Mouse (Mus musculus) liver, embryonic 12.5 days (tissue): ENCODE data around the gene Rplp2. TPM values are rescaled to one million over a fixed set of nuclear protein-coding genes. Genes with fewer than 3 reads are reported as not detected.

Source experiments
- ATAC-seq: fragments of 200-750 bp; cut with Nextera tagmentation; 2 replicates; pipeline ENCODE4 v1.8.0; 2017; ENCODE audit warnings: moderate number of reproducible peaks, mild to moderate bottlenecking, moderate library complexity
- H3K27ac ChIP-seq: fragments of 300-500 bp; sonication (generic); 2 replicates; pipeline ENCODE4 v1.5.1; 2016; ENCODE audit warnings: mild to moderate bottlenecking
- H3K27me3 ChIP-seq: fragments of 300-500 bp; sonication (generic); replicated peaks from 2 replicates; pipeline ENCODE4 v1.6.1; 2016; ENCODE audit warnings: mild to moderate bottlenecking, moderate library complexity
- H3K36me3 ChIP-seq: fragments of 300-500 bp; sonication (generic); 2 replicates; pipeline ENCODE4 v1.6.1; 2016; ENCODE audit warnings: mild to moderate bottlenecking, moderate library complexity
- H3K4me1 ChIP-seq: fragments of 300-500 bp; sonication (generic); 2 replicates; pipeline ENCODE4 v1.6.1; 2016
- H3K4me2 ChIP-seq: fragments of 300-500 bp; sonication (generic); 2 replicates; pipeline ENCODE4 v1.6.1; 2016; ENCODE audit warnings: mild to moderate bottlenecking, moderate library complexity
- H3K4me3 ChIP-seq: fragments of 300-500 bp; sonication (generic); 2 replicates; pipeline ENCODE4 v1.5.1; 2016; ENCODE audit warnings: mild to moderate bottlenecking, moderate library complexity
- H3K9ac ChIP-seq: fragments of 300-500 bp; sonication (generic); 2 replicates; pipeline ENCODE4 v1.6.1; 2016; ENCODE audit warnings: mild to moderate bottlenecking, moderate library complexity
- H3K9me3 ChIP-seq: fragments of 300-500 bp; sonication (generic); replicated peaks from 2 replicates; pipeline ENCODE4 v1.6.1; 2016; ENCODE audit warnings: mild to moderate bottlenecking, moderate library complexity
- WGBS: fragments of 180-500 bp; shearing (Covaris S2); methylation state at CpG from one replicate; pipeline ENCODE4 v1.1.7; 2016; ENCODE audit not compliant: insufficient replicate concordance; 5-methylcytosine and 5-hydroxymethylcytosine counted together
- polyA plus RNA-seq: library from polyadenylated mRNA; unstranded; fragments of >200 nt; fragmentation: Nextera tagmentation; extraction: Ambion mirVana; gene quantifications from 2 replicates; pipeline ENCODE4 v1.2.1, GENCODE M21; 2016

The Rplp2 gene
- polyA plus RNA-seq, 1 experiment from 2014 or later, result 1,344 TPM

- H3K9ac ChIP-seq, result no peak overlapping the region
- H3K9me3 ChIP-seq, result no peaks in the 10 kb centered on the region
- peaks cover 38% of the 10 kb centered on the region for H3K36me3 ChIP-seq
- peaks cover 74% of the 10 kb centered on the region for H3K4me1 ChIP-seq
- H3K27me3 ChIP-seq, result no peaks in the 10 kb centered on the region
- H3K27ac ChIP-seq, result no peak overlapping the region
- WGBS, result 76% methylated on average over 6 of the region's 6 CpGs
- H3K4me2 ChIP-seq, result no peak overlapping the region
- no peak for ATAC-seq
- no peak overlapping the region for H3K4me3 ChIP-seq
Measured at GRCm38 (mm10) chr7:141472763-141473162, 25.6 kb downstream of the Rplp2 start.

DNA sequence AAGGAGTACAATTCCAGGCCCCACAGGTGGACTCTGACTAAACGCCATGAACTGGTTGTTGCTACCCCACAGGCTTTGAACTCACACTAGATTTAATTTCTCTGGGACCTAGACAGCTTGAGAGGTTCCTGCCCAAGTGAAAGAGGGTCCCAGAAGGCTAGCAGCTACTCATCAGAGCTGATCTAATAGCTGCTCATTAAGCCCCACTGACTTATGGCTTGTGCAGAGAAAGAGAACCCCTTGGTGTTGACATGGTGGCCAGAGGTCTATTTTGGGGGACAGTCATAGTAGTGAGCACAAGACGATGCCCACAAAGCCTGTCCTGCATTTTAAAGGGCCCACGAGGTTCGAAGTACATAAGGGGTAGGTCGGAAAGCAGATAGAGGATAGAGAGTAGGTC, 27.0 kb downstream of the Rplp2 start:
- no peaks in the 10 kb centered on the region for H3K27me3 ChIP-seq
- H3K4me3 ChIP-seq, result peak overlapping the region; percentile 77
- peak overlapping the region; percentile 98 for H3K4me2 ChIP-seq
- no peak for ATAC-seq
- peaks cover 71% of the 10 kb centered on the region for H3K4me1 ChIP-seq
- H3K36me3 ChIP-seq, result peaks cover 38% of the 10 kb centered on the region
- 7% methylated on average over 5 of the region's 5 CpGs for WGBS
- peak overlapping the region; percentile 84 for H3K9ac ChIP-seq
- H3K27ac ChIP-seq, result peak overlapping the region; percentile 89
- no peaks in the 10 kb centered on the region for H3K9me3 ChIP-seq

DNA sequence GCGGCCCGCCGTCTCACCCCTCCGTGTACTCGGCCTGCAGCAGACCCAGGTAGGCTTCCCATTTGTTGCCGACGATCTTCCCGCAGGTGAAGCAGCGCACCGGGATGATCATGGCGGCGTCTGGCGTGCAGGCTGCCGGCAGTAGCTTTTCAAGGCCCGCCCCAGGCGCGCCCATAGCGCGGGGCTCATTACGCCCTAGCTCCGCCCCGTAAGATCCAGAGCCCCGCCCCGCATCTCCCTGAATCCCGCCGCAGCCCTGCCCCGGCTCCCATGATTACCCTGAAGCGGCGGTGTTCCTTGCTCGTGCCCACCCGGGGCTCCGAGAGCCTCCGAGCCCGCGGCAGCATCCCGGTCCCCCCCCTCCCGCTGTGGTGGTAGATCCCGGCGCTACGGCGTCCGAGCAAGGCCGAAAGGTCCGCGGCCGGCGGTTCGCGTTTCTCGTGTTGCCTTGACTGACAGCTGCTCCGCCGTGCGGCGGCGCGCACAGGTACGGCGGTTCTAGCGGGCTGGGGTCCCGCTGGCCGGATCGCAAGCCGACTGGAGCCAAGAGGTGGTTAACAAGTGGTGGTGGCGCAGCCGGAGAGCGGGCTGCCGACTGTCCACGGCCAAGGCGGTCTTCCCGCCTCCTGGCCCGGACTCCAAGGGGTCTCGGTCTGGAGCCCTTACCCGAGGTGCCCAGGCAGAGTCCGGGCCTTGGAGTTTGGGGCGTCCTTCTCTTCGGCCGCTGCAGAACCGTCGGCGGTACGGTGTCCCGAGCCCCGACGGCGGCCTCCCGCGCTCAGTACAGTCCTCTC, 28.0 kb downstream of the Rplp2 start, which contains the start of the genes Polr2l and Tspan4:
Gene Polr2l, minus strand, starts transcription at position 122 of the 794 bp plus-strand sequence.
Gene Tspan4, plus strand, starts transcription at position 230 of the 794 bp plus-strand sequence.
- Histone ChIP-seq H3K4me2 (peak within 1 kb of the TSS; percentile 98), H3K9me3 (no peaks in the 10 kb centered on the region), H3K27me3 (no peaks in the 10 kb centered on the region), H3K36me3 (peaks cover 31% of the 10 kb centered on the region), H3K4me1 (peaks cover 62% of the 10 kb centered on the region), H3K4me3 (peak within 1 kb of the TSS; percentile 77), H3K9ac (peak within 1 kb of the TSS; percentile 84), H3K27ac (peak within 1 kb of the TSS; percentile 89)
- ATAC-seq, result peak; percentile 78
- under 1% methylated on average over 86 of the region's 87 CpGs for WGBS

DNA sequence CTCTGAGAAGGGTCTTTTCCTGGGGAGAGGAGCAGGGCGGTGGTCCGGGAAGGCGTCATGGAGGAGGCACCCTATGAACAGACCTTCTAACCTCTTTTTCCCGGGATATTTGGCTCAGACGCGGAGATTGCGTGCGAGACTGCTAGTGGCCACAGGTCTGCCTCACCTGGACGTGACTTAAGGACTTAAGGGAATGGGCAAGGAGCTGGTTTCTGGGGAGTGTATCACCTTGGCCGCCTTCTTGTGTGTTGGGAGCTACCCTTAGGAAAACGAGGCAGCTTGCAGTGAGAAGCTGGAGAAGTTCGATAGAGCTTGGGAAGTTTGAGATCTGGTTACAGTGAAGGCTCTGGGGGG, 28.6 kb downstream of the Rplp2 start:
- peak overlapping the region; percentile 89 for H3K27ac ChIP-seq
- H3K9me3 ChIP-seq, result no peaks in the 10 kb centered on the region
- under 1% methylated on average over 12 of the region's 12 CpGs for WGBS
- ATAC-seq, result no peak
- peak overlapping the region; percentile 77 for H3K4me3 ChIP-seq
- H3K4me2 ChIP-seq, result peak overlapping the region; percentile 98
- peaks cover 66% of the 10 kb centered on the region for H3K4me1 ChIP-seq
- H3K27me3 ChIP-seq, result peaks cover under 1% of the 10 kb centered on the region; the same call in 1 of the 2 replicates
- H3K9ac ChIP-seq, result peak overlapping the region; percentile 84
- H3K36me3 ChIP-seq, result peaks cover 26% of the 10 kb centered on the region

DNA sequence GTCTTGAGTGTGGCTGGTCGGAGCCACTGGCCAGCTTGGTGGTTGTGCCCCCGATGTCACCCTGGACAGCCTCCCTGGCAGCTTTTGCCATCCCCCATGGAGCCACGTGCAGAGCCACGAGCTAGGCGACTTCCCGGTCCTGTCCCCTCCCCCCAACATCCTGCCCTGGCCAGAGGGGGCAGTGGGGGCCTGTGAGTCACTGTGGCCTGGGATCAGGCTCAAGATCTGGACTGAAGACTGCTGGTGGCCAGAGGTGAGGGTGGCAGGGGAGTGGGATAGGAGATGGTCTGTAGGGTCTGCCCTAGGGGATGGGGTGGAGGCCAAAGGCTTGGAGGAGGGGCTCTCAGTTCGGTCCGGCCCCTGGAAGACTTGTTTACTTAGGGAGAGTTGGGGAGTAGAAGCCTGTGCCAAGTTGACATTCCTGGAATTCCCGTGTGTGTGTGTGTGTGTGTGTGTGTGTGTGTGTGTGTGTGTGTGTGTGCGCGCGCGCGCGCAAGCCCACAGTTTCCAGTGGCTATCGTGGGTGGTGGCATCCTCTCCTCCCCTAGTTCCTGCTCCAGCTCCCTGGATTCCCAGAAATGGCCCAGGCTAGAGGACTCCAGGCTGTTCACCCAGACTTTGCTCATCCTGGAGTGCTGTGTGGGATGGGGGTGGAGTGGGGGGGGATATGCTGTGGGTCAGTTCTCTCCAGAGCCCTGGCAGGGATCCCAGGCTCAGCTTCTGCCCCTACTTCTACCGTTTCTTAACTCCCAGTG, 29.2 kb downstream of the Rplp2 start:
- Histone ChIP-seq H3K9ac (peak overlapping the region; percentile 84), H3K4me2 (peak overlapping the region; percentile 98), H3K27me3 (peaks cover 6% of the 10 kb centered on the region), H3K9me3 (no peaks in the 10 kb centered on the region), H3K4me3 (peak overlapping the region; percentile 77), H3K27ac (peak overlapping the region; percentile 89), H3K36me3 (peaks cover 19% of the 10 kb centered on the region), H3K4me1 (peaks cover 72% of the 10 kb centered on the region)
- peak; percentile 42 for ATAC-seq
- WGBS, result 2% methylated on average over 11 of the region's 17 CpGs

DNA sequence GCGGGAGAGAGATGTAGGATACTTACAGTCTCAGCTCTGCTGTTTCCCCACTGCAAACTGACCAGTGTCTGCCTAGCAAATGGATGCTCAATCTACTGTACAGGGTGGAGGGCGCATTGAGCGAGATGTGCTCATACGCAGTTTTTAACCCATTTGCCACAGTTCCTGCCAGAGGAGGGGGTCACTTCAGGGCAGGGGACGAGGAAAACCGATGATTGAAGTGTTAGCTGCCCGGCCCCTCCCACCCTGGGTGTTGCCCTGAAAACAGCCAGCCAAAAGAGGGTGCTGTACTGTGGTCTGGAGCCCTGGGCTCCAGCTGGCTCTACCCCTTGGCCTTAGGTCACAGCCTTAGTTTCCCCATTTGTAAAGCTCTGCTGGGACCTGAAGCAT, 29.8 kb downstream of the Rplp2 start:
- Histone ChIP-seq H3K4me3 (peak overlapping the region; percentile 77), H3K27ac (peak overlapping the region; percentile 89), H3K4me2 (peak overlapping the region; percentile 98), H3K27me3 (peaks cover 12% of the 10 kb centered on the region), H3K9me3 (no peaks in the 10 kb centered on the region), H3K36me3 (peaks cover 14% of the 10 kb centered on the region), H3K4me1 (peaks cover 78% of the 10 kb centered on the region), H3K9ac (peak overlapping the region; percentile 84; the same call in 1 of the 2 replicates)
- WGBS, result 5% methylated on average over 7 of the region's 7 CpGs
- 0 out of 2 replicates have a peak, but pooled peaks have one; percentile 6 for ATAC-seq

- Histone ChIP-seq H3K4me3 (peak overlapping the region; percentile 77; the same call in 1 of the 2 replicates), H3K9ac (no peak overlapping the region; the same call in 1 of the 2 replicates), H3K36me3 (peaks cover 6% of the 10 kb centered on the region), H3K27me3 (peaks cover 20% of the 10 kb centered on the region), H3K9me3 (no peaks in the 10 kb centered on the region), H3K27ac (peak overlapping the region; percentile 89), H3K4me2 (peak overlapping the region; percentile 98), H3K4me1 (peaks cover 79% of the 10 kb centered on the region)
- 21% methylated on average over 4 of the region's 4 CpGs for whole genome bisulfite sequencing
- ATAC-seq, result no peak
Measured at GRCm38 (mm10) chr7:141477578-141478269, 30.6 kb downstream of the Rplp2 start.

- H3K27me3 ChIP-seq, result peaks cover 25% of the 10 kb centered on the region
- WGBS, result 28% methylated on average over 5 of the region's 5 CpGs
- peak overlapping the region; percentile 89 for H3K27ac ChIP-seq
- H3K4me1 ChIP-seq, result peaks cover 77% of the 10 kb centered on the region
- peak overlapping the region; percentile 98 for H3K4me2 ChIP-seq
- no peaks in the 10 kb centered on the region for H3K9me3 ChIP-seq
- no peak overlapping the region for H3K4me3 ChIP-seq
- peaks cover 4% of the 10 kb centered on the region; the same call in 1 of the 2 replicates for H3K36me3 ChIP-seq
- no peak overlapping the region for H3K9ac ChIP-seq
- ATAC-seq, result no peak
Measured at GRCm38 (mm10) chr7:141478270-141478748, 31.1 kb downstream of the Rplp2 start.

DNA sequence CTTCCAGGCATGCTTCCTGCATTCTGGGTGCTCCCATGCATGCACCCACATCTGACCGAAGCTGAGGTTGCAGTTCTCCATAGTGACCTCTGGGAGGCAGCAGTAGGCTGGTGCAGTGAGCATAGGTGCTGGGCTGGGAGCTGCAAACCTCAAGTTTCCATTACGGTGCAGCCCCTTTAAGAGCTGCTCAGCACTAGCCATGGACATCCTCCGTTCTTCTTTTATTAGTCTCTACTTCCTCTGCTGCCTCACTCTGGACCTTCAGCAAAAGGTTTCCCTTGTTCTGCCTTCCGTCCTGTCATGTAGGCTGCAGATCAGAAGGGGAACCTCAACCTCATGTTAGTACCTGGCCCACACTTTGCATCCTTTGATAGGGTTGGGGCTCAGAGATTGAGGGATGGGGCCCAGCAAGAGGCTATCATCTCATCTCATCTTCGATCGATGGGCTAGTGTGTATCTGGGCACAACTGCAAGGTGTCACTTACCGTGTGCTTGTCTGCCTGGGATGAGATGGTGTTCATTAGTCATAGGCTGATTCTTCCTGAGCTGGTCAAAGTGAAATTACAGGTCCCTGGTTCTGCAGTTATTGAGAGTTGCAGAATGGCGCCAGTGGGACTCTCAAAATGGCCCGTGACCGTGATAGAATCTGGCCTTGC, 33.8 kb downstream of the Rplp2 start:
- peak overlapping the region; percentile 90 for H3K4me2 ChIP-seq
- no peak overlapping the region for H3K27ac ChIP-seq
- peaks cover 58% of the 10 kb centered on the region for H3K4me1 ChIP-seq
- no peak overlapping the region for H3K4me3 ChIP-seq
- peaks cover 31% of the 10 kb centered on the region for H3K27me3 ChIP-seq
- peaks cover 16% of the 10 kb centered on the region; the same call in 1 of the 2 replicates for H3K36me3 ChIP-seq
- peak; percentile 56 for ATAC-seq
- WGBS, result 11% methylated on average over 10 of the region's 10 CpGs
- H3K9me3 ChIP-seq, result no peaks in the 10 kb centered on the region
- no peak overlapping the region for H3K9ac ChIP-seq

DNA sequence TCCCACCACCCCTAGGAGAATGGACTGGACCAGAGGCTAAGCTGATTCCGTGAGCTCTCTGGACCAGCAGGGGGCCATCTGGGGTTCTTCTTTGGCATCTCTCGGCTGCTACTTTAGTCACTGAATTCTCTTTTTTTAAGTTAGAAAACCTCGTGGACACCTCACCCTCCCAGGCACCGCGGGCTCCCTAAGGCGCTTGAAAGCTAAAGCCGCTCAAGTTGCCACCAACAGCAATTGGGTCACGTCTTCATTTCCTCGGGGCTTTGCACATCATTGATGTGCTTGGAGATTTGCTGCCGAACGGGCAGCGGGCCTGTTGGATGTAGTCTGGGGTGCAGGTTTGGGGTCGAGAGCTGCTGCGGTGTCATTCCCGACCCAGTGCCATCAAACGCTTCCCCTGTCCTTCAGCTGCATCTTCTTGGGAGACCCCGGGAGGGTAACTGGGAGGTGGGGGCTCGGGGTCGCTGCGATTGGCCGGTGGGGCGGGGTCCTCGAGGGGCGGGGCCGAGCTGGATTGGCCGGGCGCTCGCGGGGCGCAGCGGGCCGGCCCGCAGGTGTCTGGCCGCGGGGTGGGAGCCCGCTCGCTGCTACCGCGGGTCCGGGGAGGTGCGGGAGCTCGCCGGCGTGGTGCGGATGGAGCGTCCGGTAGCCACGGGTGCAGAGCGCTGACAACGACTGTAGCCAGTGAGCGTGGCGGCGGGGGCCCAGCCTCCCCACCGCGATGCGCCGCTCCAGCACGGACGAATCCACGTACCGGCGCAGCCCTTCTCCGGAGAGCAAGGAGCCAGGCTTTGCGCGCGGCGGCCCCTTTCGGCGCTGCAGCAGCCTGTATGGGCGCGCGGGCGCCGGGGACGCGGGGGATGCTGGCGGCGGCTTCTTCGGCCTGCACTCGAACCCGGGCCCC, 34.6 kb downstream of the Rplp2 start:
- H3K27me3 ChIP-seq, result peaks cover 31% of the 10 kb centered on the region
- H3K9me3 ChIP-seq, result no peaks in the 10 kb centered on the region
- no peak overlapping the region for H3K27ac ChIP-seq
- WGBS, result 3% methylated on average over 81 of the region's 81 CpGs
- no peak for ATAC-seq
- peaks cover 22% of the 10 kb centered on the region for H3K36me3 ChIP-seq
- H3K9ac ChIP-seq, result peak overlapping the region; percentile 62
- H3K4me3 ChIP-seq, result peak overlapping the region; percentile 55
- peak overlapping the region; percentile 90 for H3K4me2 ChIP-seq
- peaks cover 50% of the 10 kb centered on the region for H3K4me1 ChIP-seq
